Mouse (Mus musculus) inflammation-experienced regulatory T-cells, adult 6 months (primary cell): ENCODE data around the gene Ston1. TPM values are rescaled to one million over a fixed set of nuclear protein-coding genes. Genes with fewer than 3 reads are reported as not detected.

Source experiments
- ATAC-seq: one replicate; pipeline ENCODE4 v1.8.0; 2017
- polyA plus RNA-seq, 3 experiments: library from polyadenylated mRNA; unstranded; fragments of 100-300 nt; shearing (Covaris generic); gene quantifications; one replicate each; pipeline ENCODE4 v1.2.1; 2017

The Ston1 gene
- 1 to 10 TPM; 1.1 to 2.5 (median 2.1) TPM for polyA plus RNA-seq

GRCm38 (mm10) chr17:88597222-88598055 is at the start of gene Ston1:
Gene Ston1, plus strand, starts transcription at chr17:88597684.
- ATAC-seq: peak; percentile 15

GRCm38 (mm10) chr17:88549411-88550191 is 47.9 kb upstream of the Ston1 start:
- ATAC-seq: no peak

GRCm38 (mm10) chr17:88550351-88550750 is 47.1 kb upstream of the Ston1 start:
- peak; percentile 54 for ATAC-seq

- ATAC-seq: peak; percentile 65
Measured at GRCm38 (mm10) chr17:88550981-88551940, 46.2 kb upstream of the Ston1 start.

- ATAC-seq: no peak
Measured at GRCm38 (mm10) chr17:88552556-88552955, 44.9 kb upstream of the Ston1 start.

- no peak for ATAC-seq
Measured at GRCm38 (mm10) chr17:88553001-88553449, 44.5 kb upstream of the Ston1 start.

- ATAC-seq: no peak
Measured at GRCm38 (mm10) chr17:88553473-88554087, 43.9 kb upstream of the Ston1 start.

GRCm38 (mm10) chr17:88556176-88556575 is 41.3 kb upstream of the Ston1 start:
- ATAC-seq: no peak

GRCm38 (mm10) chr17:88556688-88557087 is 40.8 kb upstream of the Ston1 start:
- ATAC-seq: no peak

GRCm38 (mm10) chr17:88558168-88558842 is 39.2 kb upstream of the Ston1 start:
- ATAC-seq: no peak

- ATAC-seq: no peak
Measured at GRCm38 (mm10) chr17:88563611-88564010, 33.9 kb upstream of the Ston1 start.

GRCm38 (mm10) chr17:88569807-88570540 is 27.5 kb upstream of the Ston1 start:
- no peak for ATAC-seq

- no peak for ATAC-seq
Measured at GRCm38 (mm10) chr17:88570784-88571183, 26.7 kb upstream of the Ston1 start.

- no peak for ATAC-seq
Measured at GRCm38 (mm10) chr17:88574811-88575210, 22.7 kb upstream of the Ston1 start.

GRCm38 (mm10) chr17:88578522-88579242 is 18.8 kb upstream of the Ston1 start:
- ATAC-seq: no peak

- no peak for ATAC-seq
Measured at GRCm38 (mm10) chr17:88580556-88580955, 16.9 kb upstream of the Ston1 start.

GRCm38 (mm10) chr17:88581511-88582021 is 15.9 kb upstream of the Ston1 start:
- peak; percentile 90 for ATAC-seq

GRCm38 (mm10) chr17:88582999-88583398 is 14.5 kb upstream of the Ston1 start:
- ATAC-seq: no peak

GRCm38 (mm10) chr17:88583411-88583810 is 14.1 kb upstream of the Ston1 start:
- no peak for ATAC-seq

- ATAC-seq: no peak
Measured at GRCm38 (mm10) chr17:88587371-88587770, 10.1 kb upstream of the Ston1 start.
